Comparison of ENCODE assay signal across 8 mouse cellular contexts in genomic region chr16:94302274-94303202, GRCm38 (mm10). TPM values are rescaled to one million over a fixed set of nuclear protein-coding genes. Genes with fewer than 3 reads are reported as not detected.
DNase-seq lines count a peak whose midpoint lies in the region; ATAC-seq and TF ChIP-seq lines count a peak whose summit lies in the region.

No protein-coding gene starts in this region.

- peak overlapping the region; percentile 35 for H3K9ac ChIP-seq in embryonic facial prominence, embryonic 12.5 days
- peak overlapping the region; percentile 45 for H3K9ac ChIP-seq in neural tube, embryonic 15.5 days (replicated peaks)

- 6% methylated on average over 30 of the region's 30 CpGs for WGBS in embryonic facial prominence, embryonic 12.5 days
- WGBS in lung, adult 2 months: 17% methylated on average over 30 of the region's 30 CpGs
- 3% methylated on average over 30 of the region's 30 CpGs for WGBS in neural tube, embryonic 15.5 days

- peaks cover 24% of the 10 kb centered on the region for H3K4me1 ChIP-seq in embryonic facial prominence, embryonic 12.5 days
- peaks cover 5% of the 10 kb centered on the region for H3K4me1 ChIP-seq in lung, adult 2 months (ENCODE audit: control insufficient read depth, insufficient read depth, low read length)
- H3K4me1 ChIP-seq in neural tube, embryonic 15.5 days: peaks cover 16% of the 10 kb centered on the region

- ATAC-seq in embryonic facial prominence, embryonic 12.5 days (ENCODE audit: insufficient number of reproducible peaks, insufficient read depth, low FRiP score, low TSS enrichment): peak; percentile 38; the same call in 1 of the 2 replicates
- ATAC-seq in neural tube, embryonic 15.5 days (ENCODE audit: low FRiP score): peak; percentile 83

- no peaks in the 10 kb centered on the region for H3K36me3 ChIP-seq in embryonic facial prominence, embryonic 12.5 days
- H3K36me3 ChIP-seq in neural tube, embryonic 15.5 days: 0 out of 2 replicates have a peak, but pooled peaks cover 3% of the 10 kb centered on the region

- TF ChIP-seq POLR2A in lung, adult 2 months (IDR thresholded peaks at IDR 0.05; ENCODE audit: borderline replicate concordance, extremely low read depth, low read depth, low read length): no peak

- 0 out of 2 replicates have a peak overlapping the region, but pooled peaks have one; percentile 2 for H3K27ac ChIP-seq in embryonic facial prominence, embryonic 12.5 days
- peak overlapping the region; percentile 51 for H3K27ac ChIP-seq in neural tube, embryonic 15.5 days (replicated peaks)

- intact Hi-C loops in heart, postnatal 10 days (cut with DNase I): no loop called here

- 0 out of 2 replicates have a peak overlapping the region, but pooled peaks have one; percentile 1 for H3K4me3 ChIP-seq in embryonic facial prominence, embryonic 12.5 days
- H3K4me3 ChIP-seq in lung, adult 2 months (replicated peaks; ENCODE audit: extremely low read depth, low read depth, low read length): no peak overlapping the region
- peak overlapping the region; percentile 29 for H3K4me3 ChIP-seq in neural tube, embryonic 15.5 days (replicated peaks)

- no peaks in the 10 kb centered on the region for H3K9me3 ChIP-seq in embryonic facial prominence, embryonic 12.5 days
- 0 out of 2 replicates have a peak, but pooled peaks cover 9% of the 10 kb centered on the region for H3K9me3 ChIP-seq in neural tube, embryonic 15.5 days (replicated peaks)

- H3K27me3 ChIP-seq in embryonic facial prominence, embryonic 12.5 days: peaks cover 12% of the 10 kb centered on the region; the same call in 1 of the 2 replicates
- no peaks in the 10 kb centered on the region for H3K27me3 ChIP-seq in neural tube, embryonic 15.5 days (replicated peaks)

- DNase-seq in CD4-positive, CD25-positive, alpha-beta regulatory T cell, adult 2 months (ENCODE audit: low read depth, low spot score): peak; percentile 73
- peak; percentile 31 for DNase-seq in adrenal gland, adult 8-10 months
- DNase-seq in heart, postnatal 10 days: peak; percentile 44 to 53
- DNase-seq in kidney, postnatal 14 days: peak; percentile 57
- peak; percentile 20 for DNase-seq in lung, adult 2 months
- DNase-seq in spleen, adult 12 weeks (ENCODE audit: low spot score): no peak

- peak overlapping the region; percentile 42 for H3K4me2 ChIP-seq in embryonic facial prominence, embryonic 12.5 days (replicated peaks)
- peak overlapping the region; percentile 59 for H3K4me2 ChIP-seq in neural tube, embryonic 15.5 days

- 0 out of 2 replicates have a peak, but pooled peaks have one; percentile 11 for TF ChIP-seq CTCF in lung, adult 2 months (IDR thresholded peaks at IDR 0.05; ENCODE audit: insufficient read depth, low read length)

RNA-seq across cellular contexts. Expression of gene Hlcs, which starts 10.8 kb away (rescaled TPM):
- total RNA-seq in adrenal gland, adult 8-10 months (2022): 10 to 100 TPM; 20.7 to 31.7 (median 24.9) TPM
- polyA plus RNA-seq in embryonic facial prominence, embryonic 12.5 days (2016; fragmentation: Nextera tagmentation; extraction: Ambion mirVana): 12.0 and 12.1 TPM in 2 replicates
- total RNA-seq in heart, postnatal 10 days (2021): 1 to 10 TPM; 6.9 to 7.5 TPM
- 8.9 and 9.5 TPM in 2 replicates for polyA plus RNA-seq in lung, adult 2 months (2012; rRNA removed)
- 8.3 and 8.7 TPM in 2 replicates for polyA plus RNA-seq in neural tube, embryonic 15.5 days (2015; fragmentation: Nextera tagmentation; extraction: Ambion mirVana)

RNA-seq across cellular contexts. Expression of gene Ripply3, which starts 25.7 kb away (rescaled TPM):
- 10 to 100 TPM in 1 of 4 experiments, 1 to 10 TPM in 3; 4.6 to 12.6 (median 5.3) TPM for total RNA-seq in adrenal gland, adult 8-10 months (2022)
- polyA plus RNA-seq in embryonic facial prominence, embryonic 12.5 days (2016; fragmentation: Nextera tagmentation; extraction: Ambion mirVana): 3.8 and 4.5 TPM in 2 replicates
- 1 to 10 TPM; 4.7 to 5.1 TPM for total RNA-seq in heart, postnatal 10 days (2021)
- polyA plus RNA-seq in lung, adult 2 months (2012; rRNA removed): 34.6 and 38.6 TPM in 2 replicates
- polyA plus RNA-seq in neural tube, embryonic 15.5 days (2015; fragmentation: Nextera tagmentation; extraction: Ambion mirVana): 0.81 and 0.88 TPM in 2 replicates
